Mouse (Mus musculus): ENCODE data around the gene Oas1h. TPM values are rescaled to one million over a fixed set of nuclear protein-coding genes. Genes with fewer than 3 reads are reported as not detected.

Oas1h gene
- not detected in 2 replicates for polyA plus RNA-seq (2016; fragmentation: Nextera tagmentation; extraction: Ambion mirVana)

DNA sequence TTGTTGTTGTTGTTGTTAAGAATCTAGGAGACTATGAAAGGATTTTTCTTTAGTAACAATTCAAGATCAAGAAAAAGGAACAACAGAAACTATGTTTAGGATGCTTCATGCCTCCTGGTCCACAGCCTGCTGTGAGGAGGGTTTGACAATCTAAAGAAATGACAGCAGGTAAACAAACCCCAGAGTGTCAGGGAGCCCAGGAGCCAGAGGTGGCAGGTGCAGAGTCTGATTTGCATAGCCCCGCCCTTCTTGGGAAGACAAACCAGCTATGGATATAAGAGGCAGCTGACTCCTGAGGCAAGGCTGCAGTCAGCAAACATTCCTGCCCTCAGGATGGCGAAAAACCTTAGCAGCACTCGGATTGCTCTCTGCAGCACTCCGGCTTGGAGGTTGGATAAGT, at the start of gene Oas1h:
Oas1h (plus strand) TSS at position 301 of the 400 bp plus-strand sequence.
- Histone ChIP-seq H3K9me3 (no peaks in the 10 kb centered on the region), H3K27ac (replicated peaks) (no peak within 1 kb of the TSS), H3K4me1 (no peaks in the 10 kb centered on the region), H3K4me3 (no peak within 1 kb of the TSS), H3K36me3 (replicated peaks) (no peaks in the 10 kb centered on the region), H3K27me3 (replicated peaks; ENCODE audit: low read depth, poor library complexity, severe bottlenecking) (no peaks in the 10 kb centered on the region)
- DNase-seq (ENCODE audit: low spot score), result no peak
- WGBS, result 54% methylated on average over 4 of the region's 4 CpGs

DNA sequence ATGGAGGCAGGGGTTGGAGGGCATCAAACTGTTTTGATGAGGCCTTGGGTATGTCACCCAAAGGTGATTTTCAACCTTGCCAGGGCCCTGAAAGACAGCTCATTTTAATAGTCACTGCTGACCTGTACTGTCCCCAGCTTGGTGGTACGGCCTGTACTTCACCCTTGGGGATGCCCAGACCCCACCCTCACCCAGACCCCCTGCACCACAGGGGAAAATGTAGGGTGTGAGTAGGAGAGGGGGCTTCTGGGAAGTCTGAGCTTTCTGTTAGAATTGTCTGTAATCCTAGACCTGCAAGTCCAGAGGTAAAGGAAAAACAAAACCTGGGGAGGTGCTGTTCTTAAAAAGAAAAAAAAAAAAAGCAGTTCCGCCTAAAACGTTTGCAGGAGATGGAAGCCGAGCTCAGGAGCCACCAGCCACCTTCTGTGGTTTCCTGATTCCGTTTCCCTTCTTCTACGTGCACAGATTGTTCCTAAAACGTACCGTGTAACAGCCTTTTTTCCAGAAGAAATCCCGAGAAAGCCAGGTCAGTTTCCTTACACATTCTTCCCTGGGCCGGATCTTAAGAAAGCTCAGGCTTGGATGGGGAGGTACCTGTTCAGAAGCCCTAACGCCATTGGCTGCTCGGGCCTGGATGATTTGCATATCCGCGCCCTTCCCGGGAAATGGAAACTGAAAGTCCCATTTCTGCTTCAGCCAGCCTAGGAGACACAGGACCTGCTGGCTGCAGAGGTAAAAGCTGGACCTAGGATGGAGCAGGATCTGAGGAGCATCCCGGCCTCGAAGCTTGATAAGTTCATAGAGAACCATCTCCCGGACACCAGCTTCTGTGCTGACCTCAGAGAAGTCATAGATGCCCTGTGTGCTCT, 49.0 kb upstream of the Oas1h start, which contains the start of gene Oas1c:
Oas1c (minus strand) TSS at position 564 of the 869 bp plus-strand sequence.
- DNase-seq (ENCODE audit: low spot score), result peak; percentile 83
- WGBS, result 7% methylated on average over 18 of the region's 18 CpGs
- no peaks in the 10 kb centered on the region for H3K36me3 ChIP-seq (replicated peaks)
- peak within 1 kb of the TSS; percentile 66 for H3K27ac ChIP-seq (replicated peaks)
- H3K9me3 ChIP-seq, result no peaks in the 10 kb centered on the region
- no peaks in the 10 kb centered on the region for H3K27me3 ChIP-seq (replicated peaks; ENCODE audit: low read depth, poor library complexity, severe bottlenecking)
- H3K4me1 ChIP-seq, result peaks cover 16% of the 10 kb centered on the region
- H3K4me3 ChIP-seq, result peak within 1 kb of the TSS; percentile 47

DNA sequence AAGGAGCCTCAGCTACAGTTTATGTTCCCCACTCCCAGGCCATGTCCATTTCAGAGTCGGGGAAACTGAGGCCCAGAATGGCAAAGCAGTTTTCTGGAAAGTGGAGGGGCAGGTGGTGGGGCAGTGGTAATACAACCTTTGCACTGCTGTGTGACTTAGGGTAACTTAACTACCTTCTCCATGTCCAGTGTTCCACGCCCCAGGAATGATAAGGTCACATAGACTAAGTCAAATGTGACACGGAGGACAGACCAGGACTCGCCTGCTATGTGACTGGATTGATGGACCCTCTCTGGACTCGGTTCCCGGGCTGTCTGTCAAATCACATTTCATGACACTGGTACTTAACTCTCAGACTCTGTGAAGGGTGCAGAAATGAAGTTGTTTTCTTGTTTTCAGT, 48.2 kb upstream of the Oas1h start:
- no peaks in the 10 kb centered on the region for H3K36me3 ChIP-seq (replicated peaks)
- H3K27ac ChIP-seq (replicated peaks), result no peak overlapping the region
- DNase-seq (ENCODE audit: low spot score), result no peak
- H3K4me1 ChIP-seq, result peaks cover 16% of the 10 kb centered on the region
- WGBS, result 83% methylated on average over 6 of the region's 6 CpGs
- no peaks in the 10 kb centered on the region for H3K9me3 ChIP-seq
- H3K27me3 ChIP-seq (replicated peaks; ENCODE audit: low read depth, poor library complexity, severe bottlenecking), result no peaks in the 10 kb centered on the region
- peak overlapping the region; percentile 47 for H3K4me3 ChIP-seq

DNA sequence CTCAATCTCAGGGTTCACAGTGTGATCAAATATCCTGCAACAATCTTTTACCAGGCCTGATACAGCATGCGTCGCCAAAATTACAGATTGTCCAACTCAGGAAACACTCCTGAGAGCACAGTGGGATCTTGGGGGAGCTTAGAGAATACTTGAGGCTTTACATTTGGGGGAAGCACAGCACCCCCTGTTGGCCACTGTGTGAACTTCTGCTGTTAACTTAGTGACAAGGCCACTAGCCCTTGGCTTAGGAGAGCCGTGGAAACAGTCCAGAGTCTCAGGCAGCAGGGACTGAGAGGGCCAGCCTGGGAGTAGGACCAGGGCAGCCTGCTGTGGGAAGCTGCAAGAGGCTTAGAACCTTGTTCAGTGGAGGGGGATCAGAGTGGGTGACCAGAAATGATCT, 45.3 kb upstream of the Oas1h start:
- DNase-seq (ENCODE audit: low spot score), result peak; percentile 27
- no peaks in the 10 kb centered on the region for H3K36me3 ChIP-seq (replicated peaks)
- H3K9me3 ChIP-seq, result peaks cover 14% of the 10 kb centered on the region; the same call in 1 of the 2 replicates
- no peaks in the 10 kb centered on the region for H3K27me3 ChIP-seq (replicated peaks; ENCODE audit: low read depth, poor library complexity, severe bottlenecking)
- peaks cover 16% of the 10 kb centered on the region for H3K4me1 ChIP-seq
- no peak overlapping the region for H3K27ac ChIP-seq (replicated peaks)
- no peak overlapping the region for H3K4me3 ChIP-seq
- 65% methylated on average over 3 of the region's 3 CpGs for WGBS

DNA sequence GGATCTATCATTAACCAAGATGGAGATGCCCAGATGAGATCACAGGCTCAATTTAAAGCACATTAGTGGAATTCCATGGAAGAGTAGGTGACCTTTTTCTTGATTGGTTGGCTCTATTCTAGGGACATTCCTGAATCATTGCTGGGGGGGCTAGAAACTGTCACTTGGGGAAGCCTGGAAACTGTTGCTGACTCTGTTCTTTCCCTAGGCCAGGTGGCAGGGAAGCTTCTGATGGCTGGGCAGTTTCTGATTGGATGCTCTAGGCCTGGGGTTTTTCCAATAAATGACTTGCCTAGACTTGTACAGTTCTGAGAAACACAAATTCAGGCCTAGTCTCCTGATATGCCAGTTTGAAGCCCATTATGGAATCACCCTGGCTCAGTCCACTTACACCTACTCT, 42.2 kb upstream of the Oas1h start:
- no peak overlapping the region for H3K27ac ChIP-seq (replicated peaks)
- no peak for DNase-seq (ENCODE audit: low spot score)

DNA sequence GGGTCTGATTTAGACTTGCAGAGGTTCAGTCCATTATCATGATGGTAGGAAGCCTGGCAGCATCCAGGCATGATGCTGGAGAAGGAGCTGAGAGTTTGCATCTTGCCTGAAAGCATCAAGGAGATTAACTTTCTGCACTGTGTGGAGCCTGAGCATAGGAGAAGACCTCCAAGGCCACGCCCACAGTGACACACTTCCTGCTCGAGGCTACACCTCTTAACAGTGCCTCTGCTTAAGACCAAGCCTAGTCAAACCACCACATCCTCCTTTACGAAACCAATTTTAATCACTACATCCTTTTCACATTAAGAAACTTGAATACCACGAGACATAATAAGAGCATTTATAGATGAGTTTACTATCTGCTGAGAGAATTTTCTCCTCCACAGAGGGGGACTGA, 30.2 kb upstream of the Oas1h start:
- no peaks in the 10 kb centered on the region for H3K9me3 ChIP-seq
- H3K4me3 ChIP-seq, result no peak overlapping the region
- peaks cover 16% of the 10 kb centered on the region for H3K27me3 ChIP-seq (replicated peaks; ENCODE audit: low read depth, poor library complexity, severe bottlenecking)
- H3K27ac ChIP-seq (replicated peaks), result no peak overlapping the region
- H3K36me3 ChIP-seq (replicated peaks), result no peaks in the 10 kb centered on the region
- no peak for DNase-seq (ENCODE audit: low spot score)
- H3K4me1 ChIP-seq, result peaks cover 9% of the 10 kb centered on the region
- 84% methylated on average over 4 of the region's 4 CpGs for whole genome bisulfite sequencing

More for the DNA sequence above, 42.2 kb upstream of the Oas1h start:
- Histone ChIP-seq H3K9me3 (peaks cover 14% of the 10 kb centered on the region; the same call in 1 of the 2 replicates), H3K4me3 (no peak overlapping the region), H3K27me3 (replicated peaks; ENCODE audit: low read depth, poor library complexity, severe bottlenecking) (no peaks in the 10 kb centered on the region), H3K4me1 (no peaks in the 10 kb centered on the region), H3K36me3 (replicated peaks) (no peaks in the 10 kb centered on the region)

DNA sequence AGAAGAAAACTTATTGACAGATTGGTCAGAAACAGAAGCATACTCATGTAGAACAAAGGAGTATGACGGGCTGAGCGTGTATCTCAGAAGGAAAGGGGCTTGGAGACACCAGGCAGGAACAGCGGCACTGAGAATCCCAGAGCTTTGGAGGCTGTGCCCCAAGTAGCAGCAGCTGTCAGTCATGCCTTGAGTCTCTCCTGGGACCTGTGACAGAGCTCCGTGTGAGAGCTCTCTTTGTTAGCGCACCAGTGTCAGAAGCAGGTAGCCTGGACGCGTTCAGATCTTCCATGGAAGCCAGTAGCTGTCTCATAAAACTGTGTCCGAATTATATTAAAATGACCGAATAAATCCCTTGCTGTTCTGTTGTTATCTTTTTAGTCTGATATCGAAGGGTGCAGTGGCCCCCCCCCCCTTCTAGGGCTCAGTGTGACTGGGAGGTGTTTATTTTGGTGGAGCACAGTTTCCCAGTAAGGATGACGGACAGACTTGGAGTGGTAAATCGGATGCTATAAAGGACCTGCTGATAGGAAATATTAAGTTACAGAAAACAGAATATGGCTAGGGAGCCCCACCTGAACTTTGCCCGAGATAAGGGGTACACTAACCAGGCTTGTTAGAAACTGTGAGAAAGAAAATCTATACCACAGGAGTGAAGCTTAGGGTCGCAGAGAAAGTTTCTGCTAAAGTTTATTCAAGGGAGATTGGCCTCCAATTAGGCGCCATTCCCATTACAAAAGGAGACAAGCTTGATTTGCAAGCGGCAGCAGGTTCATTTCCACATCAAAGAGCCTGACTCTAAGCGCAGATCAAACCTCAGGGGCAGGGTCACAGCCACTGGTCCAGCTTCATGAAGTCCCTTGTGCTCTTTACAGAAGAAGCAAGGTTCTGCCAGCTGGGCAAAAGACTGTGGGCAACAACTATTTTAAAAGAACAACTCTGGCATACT, 27.6 kb upstream of the Oas1h start:
- H3K4me3 ChIP-seq, result no peak overlapping the region

DNA sequence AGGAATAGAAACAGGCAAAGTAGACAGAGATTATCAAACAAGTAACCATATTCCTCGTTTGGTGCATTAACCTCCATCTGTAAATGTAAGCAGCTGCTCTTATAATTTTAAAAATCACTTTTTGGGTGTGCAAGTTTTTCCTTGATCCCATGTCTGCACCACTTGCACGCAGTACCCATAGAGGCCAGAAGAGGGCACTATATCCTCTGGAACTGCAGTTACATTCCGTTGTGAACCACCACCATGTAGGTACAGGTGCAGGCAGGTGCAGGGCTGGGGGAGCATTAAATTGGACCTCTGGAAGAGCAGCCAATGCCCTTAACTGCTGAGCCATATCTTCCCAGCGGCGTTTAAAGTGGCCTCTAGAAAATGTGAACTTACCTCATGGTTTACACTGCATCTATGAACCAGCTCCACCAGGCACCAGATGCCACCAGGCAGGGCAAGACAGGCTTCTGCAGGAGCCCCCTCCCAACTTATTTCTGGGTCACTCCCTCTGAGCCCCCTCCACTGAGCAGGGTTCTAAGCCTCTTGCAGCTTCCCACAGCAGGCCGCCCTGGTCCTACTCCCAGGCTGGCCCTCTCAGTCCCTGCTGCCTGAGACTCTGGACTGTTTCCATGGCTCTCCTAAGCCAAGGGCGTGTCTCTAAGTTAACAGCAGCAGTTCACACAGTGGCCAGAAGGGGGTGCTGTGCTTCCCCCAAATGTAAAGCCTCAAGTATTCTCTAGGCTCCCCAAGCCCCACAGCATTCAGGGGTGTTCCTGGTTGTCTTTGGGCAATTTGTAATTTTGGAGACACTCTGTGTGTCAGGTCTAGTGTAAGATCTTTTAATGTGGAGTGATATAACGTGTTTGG, 24.3 kb upstream of the Oas1h start:
- WGBS, result 9% methylated on average over 8 of the region's 8 CpGs
- peaks cover 19% of the 10 kb centered on the region for H3K27me3 ChIP-seq (replicated peaks; ENCODE audit: low read depth, poor library complexity, severe bottlenecking)
- no peaks in the 10 kb centered on the region for H3K9me3 ChIP-seq
- peaks cover 9% of the 10 kb centered on the region for H3K4me1 ChIP-seq
- H3K4me3 ChIP-seq, result no peak overlapping the region
- no peaks in the 10 kb centered on the region for H3K36me3 ChIP-seq (replicated peaks)
- DNase-seq (ENCODE audit: low spot score), result peak; percentile 60
- H3K27ac ChIP-seq (replicated peaks), result no peak overlapping the region

More for the DNA sequence above, 27.6 kb upstream of the Oas1h start:
- WGBS, result 21% methylated on average over 17 of the region's 17 CpGs
- DNase-seq (ENCODE audit: low spot score), result no peak
- no peak overlapping the region for H3K27ac ChIP-seq (replicated peaks)
- H3K4me1 ChIP-seq, result peaks cover 9% of the 10 kb centered on the region
- no peaks in the 10 kb centered on the region for H3K36me3 ChIP-seq (replicated peaks)
- H3K9me3 ChIP-seq, result no peaks in the 10 kb centered on the region
- H3K27me3 ChIP-seq (replicated peaks; ENCODE audit: low read depth, poor library complexity, severe bottlenecking), result peaks cover 19% of the 10 kb centered on the region

DNA sequence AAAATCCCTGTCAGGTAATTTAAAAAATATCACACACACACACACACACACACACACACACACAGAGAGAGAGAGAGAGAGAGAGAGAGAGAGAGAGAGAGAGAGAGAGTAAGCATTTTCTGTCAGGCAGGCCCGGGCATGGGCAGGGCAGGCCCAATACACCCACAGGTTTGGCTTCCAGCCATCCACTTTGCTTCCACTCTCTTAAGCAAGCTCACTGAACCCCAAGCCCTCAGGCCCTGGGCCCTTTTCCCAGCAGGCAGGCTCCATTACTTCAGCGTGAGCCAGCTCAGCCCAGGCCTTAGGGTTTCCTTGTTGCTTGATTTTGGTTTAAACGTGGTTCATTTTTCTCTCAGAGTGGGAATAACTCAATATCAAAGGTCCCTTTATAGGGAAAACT, 16.5 kb upstream of the Oas1h start:
- 82% methylated on average over 3 of the region's 3 CpGs for WGBS
- Histone ChIP-seq H3K4me3 (no peak overlapping the region), H3K4me1 (no peaks in the 10 kb centered on the region), H3K9me3 (no peaks in the 10 kb centered on the region), H3K27me3 (replicated peaks; ENCODE audit: low read depth, poor library complexity, severe bottlenecking) (no peaks in the 10 kb centered on the region), H3K27ac (replicated peaks) (no peak overlapping the region), H3K36me3 (replicated peaks) (no peaks in the 10 kb centered on the region)
- DNase-seq (ENCODE audit: low spot score), result no peak

DNA sequence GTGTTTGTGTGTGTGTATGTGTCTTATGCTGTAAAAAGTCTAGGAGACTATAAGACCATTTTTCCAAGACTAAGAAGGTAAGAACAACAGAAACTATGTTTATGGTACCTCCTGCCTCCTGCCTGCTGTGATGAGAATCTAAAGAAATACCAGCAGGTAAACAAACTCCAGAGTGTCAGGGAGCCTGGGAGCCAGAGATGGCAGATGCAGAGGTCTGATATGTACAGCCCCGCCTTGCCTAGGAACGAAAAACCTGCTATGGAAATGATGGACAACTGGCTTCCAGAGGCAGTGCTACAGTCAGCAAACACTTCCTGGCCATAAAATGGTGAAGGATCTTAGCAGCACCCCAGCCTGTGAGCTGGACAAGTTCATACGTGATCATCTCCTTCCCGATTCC, 14.2 kb upstream of the Oas1h start, which contains the start of gene Oas1f:
Oas1f (plus strand) TSS at position 301 of the 400 bp plus-strand sequence.
- H3K4me1 ChIP-seq, result no peaks in the 10 kb centered on the region
- H3K27ac ChIP-seq (replicated peaks), result no peak within 1 kb of the TSS
- H3K36me3 ChIP-seq (replicated peaks), result no peaks in the 10 kb centered on the region
- no peaks in the 10 kb centered on the region for H3K27me3 ChIP-seq (replicated peaks; ENCODE audit: low read depth, poor library complexity, severe bottlenecking)
- no peaks in the 10 kb centered on the region for H3K9me3 ChIP-seq
- DNase-seq (ENCODE audit: low spot score), result no peak
- H3K4me3 ChIP-seq, result no peak within 1 kb of the TSS
- 78% methylated on average over 4 of the region's 4 CpGs for WGBS

DNA sequence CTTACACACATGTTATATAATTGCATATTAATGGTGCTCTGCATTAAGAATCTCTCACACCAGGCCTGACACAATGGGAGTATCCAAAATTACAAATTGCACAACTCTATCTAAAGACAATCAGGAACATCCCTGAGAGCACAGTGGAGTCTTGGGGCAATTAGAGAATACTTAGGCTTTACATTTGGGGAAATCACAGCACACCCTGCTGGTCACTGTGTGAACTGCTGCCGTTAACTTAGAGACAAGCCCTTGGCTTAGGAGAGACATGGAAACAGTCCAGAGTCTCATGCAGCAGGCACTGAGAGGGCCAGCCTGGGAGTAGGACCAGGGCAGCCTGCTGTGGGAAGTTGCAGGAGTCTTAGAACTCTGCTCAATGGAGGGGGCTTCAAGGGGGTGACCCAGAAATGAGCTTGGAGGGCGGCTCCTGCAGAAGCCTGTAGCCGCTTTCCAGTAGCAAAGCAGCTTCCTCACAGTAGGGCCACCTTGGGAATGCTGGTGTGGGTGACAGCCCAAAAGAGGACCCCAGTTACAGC, 11.6 kb upstream of the Oas1h start:
- Histone ChIP-seq H3K27ac (replicated peaks) (no peak overlapping the region), H3K27me3 (replicated peaks; ENCODE audit: low read depth, poor library complexity, severe bottlenecking) (no peaks in the 10 kb centered on the region), H3K36me3 (replicated peaks) (no peaks in the 10 kb centered on the region), H3K4me1 (no peaks in the 10 kb centered on the region), H3K4me3 (no peak overlapping the region), H3K9me3 (peaks cover 10% of the 10 kb centered on the region; the same call in 1 of the 2 replicates)
- 68% methylated on average over 3 of the region's 3 CpGs for WGBS
- peak; percentile 34 for DNase-seq (ENCODE audit: low spot score)

Measured in embryonic facial prominence, embryonic 10.5 days (tissue).